Mouse (Mus musculus) MEL (cell line): ENCODE measurements around the gene Zfp324.

Experiments used
- BHLHE40 ChIP-seq: IDR thresholded peaks from 2 replicates; pipeline ENCODE4 v1.6.1; 2012; ENCODE audit warnings: low read depth, mild to moderate bottlenecking, inconsistent platforms, low read length, improper control_type of control experiment, borderline replicate concordance
- CHD2 ChIP-seq: IDR thresholded peaks from 2 replicates; pipeline ENCODE4 v1.6.1; 2011; ENCODE audit warnings: low read length, improper control_type of control experiment
- CTCF ChIP-seq, 3 experiments: IDR thresholded peaks in 2 of 3; conservative IDR thresholded peaks in 1 of 3; 2 replicates each; pipeline ENCODE4 v1.5.1; 2011 to 2012; ENCODE audit warnings: low read length in 3 of 3, low read depth in 2 of 3, mild to moderate bottlenecking in 2 of 3, improper control_type of control experiment in 1 of 3, inconsistent platforms in 1 of 3, mixed read lengths in 1 of 3, moderate library complexity in 1 of 3; ENCODE audit not compliant: control insufficient read depth in 1 of 3, insufficient read depth in 1 of 3, poor library complexity in 1 of 3, severe bottlenecking in 1 of 3
- EP300 ChIP-seq, 2 experiments: IDR thresholded peaks; 2 replicates each; pipeline ENCODE4 v1.6.1; 2011; ENCODE audit warnings: improper control_type of control experiment in 2 of 2, low read length in 2 of 2, low read depth in 1 of 2, mild to moderate bottlenecking in 1 of 2
- GATA1 ChIP-seq: IDR thresholded peaks from 2 replicates; pipeline ENCODE4 v1.6.1; 2011; ENCODE audit warnings: low read depth, low read length, improper control_type of control experiment
- HCFC1 ChIP-seq: IDR thresholded peaks from 2 replicates; pipeline ENCODE4 v1.6.1; 2012; ENCODE audit warnings: low read depth, mild to moderate bottlenecking, inconsistent platforms, low read length, improper control_type of control experiment, moderate library complexity
- POLR2A ChIP-seq, 2 experiments: IDR thresholded peaks; 2 replicates each; pipeline ENCODE4 v1.6.1; 2011 to 2012; ENCODE audit warnings: low read length in 2 of 2, mild to moderate bottlenecking in 2 of 2, control low read depth in 1 of 2, improper control_type of control experiment in 1 of 2, low read depth in 1 of 2, moderate library complexity in 1 of 2; ENCODE audit not compliant: control insufficient read depth in 1 of 2, insufficient read depth in 1 of 2, poor library complexity in 1 of 2
- POLR2AphosphoS5 ChIP-seq: IDR thresholded peaks from 2 replicates; pipeline ENCODE4 v1.6.1; 2012; ENCODE audit warnings: low read depth, borderline replicate concordance, mild to moderate bottlenecking, inconsistent platforms, low read length, moderate library complexity, mixed read lengths
- ZNF384 ChIP-seq: IDR thresholded peaks from 2 replicates; pipeline ENCODE4 v1.6.1; 2012; ENCODE audit warnings: low read depth, mild to moderate bottlenecking, inconsistent platforms, low read length, improper control_type of control experiment

DNA sequence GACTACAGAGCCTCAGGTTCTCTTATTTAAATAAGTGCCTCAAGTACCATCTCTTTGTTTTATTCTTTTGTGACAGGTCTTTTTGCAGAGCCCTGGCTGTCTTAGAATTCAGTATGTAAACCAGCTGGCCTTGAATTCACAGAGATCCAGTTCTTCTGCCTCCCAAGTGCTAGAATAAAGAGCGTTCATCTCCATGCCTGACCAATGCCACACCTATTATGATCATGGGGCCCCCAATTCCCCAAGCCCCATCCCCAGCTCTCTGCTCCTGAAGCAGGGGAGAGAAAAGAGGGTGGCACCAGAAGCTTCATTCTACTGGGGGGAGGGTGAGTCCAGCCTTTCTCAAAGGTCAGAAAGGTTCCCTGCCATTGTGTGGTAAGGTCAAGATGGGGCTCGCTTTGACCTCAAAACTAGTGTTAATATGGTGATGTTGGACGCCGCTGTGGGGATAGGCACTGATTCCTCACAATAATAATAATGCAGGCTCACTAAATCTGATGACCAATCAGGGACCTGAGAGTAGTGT is 32.0 kb upstream of the Zfp324 start:
- TF ChIP-seq CTCF (IDR thresholded peaks at IDR 0.05 in 2 of 3, conservative IDR thresholded peaks at IDR 0.05 in 1 of 3; ENCODE audit: control insufficient read depth in 1 of 3, insufficient read depth in 1 of 3, low read depth in 2 of 3, low read length in 3 of 3, poor library complexity in 1 of 3, severe bottlenecking in 1 of 3), result no peak
- no peak for TF ChIP-seq BHLHE40
- TF ChIP-seq ZNF384, result no peak
- no peak for TF ChIP-seq HCFC1
- no peak for TF ChIP-seq GATA1
- TF ChIP-seq POLR2A (IDR thresholded peaks at IDR 0.05; ENCODE audit: control insufficient read depth in 1 of 2, insufficient read depth in 1 of 2, low read depth in 1 of 2, low read length in 2 of 2, poor library complexity in 1 of 2), result no peak
- no peak for TF ChIP-seq EP300 (IDR thresholded peaks at IDR 0.05; ENCODE audit: low read depth in 1 of 2, low read length in 2 of 2)
- no peak for TF ChIP-seq POLR2AphosphoS5
- TF ChIP-seq CHD2, result no peak
